Mouse (Mus musculus): ENCODE results near the gene Lacc1.
"Not testable (repeated sequence)": the region's sequence is repeated elsewhere in the genome, so short reads cannot be mapped to it uniquely, and the experiment has no call there.

The Lacc1 gene

GRCm38 (mm10) chr14:77036226-77037046 lies at the start of gene Lacc1, which contains the start of gene Ccdc122:
TSS of gene Lacc1 (minus strand) at chr14:77036904.
TSS of gene Ccdc122 (plus strand) at chr14:77036772.
- DNase-seq (ENCODE audit: low read depth, low spot score) = peak; percentile 93

- no peak for DNase-seq (ENCODE audit: low read depth, low spot score)
These were observed 44.5 kb upstream of the Lacc1 start for GRCm38 (mm10) chr14:77081248-77081647.

GRCm38 (mm10) chr14:77069361-77069760 lies 32.7 kb upstream of the Lacc1 start:
- DNase-seq (ENCODE audit: low read depth, low spot score) = no peak

GRCm38 (mm10) chr14:77053288-77053687 lies 16.6 kb upstream of the Lacc1 start:
- no peak for DNase-seq (ENCODE audit: low read depth, low spot score)

GRCm38 (mm10) chr14:77037832-77038425 lies 1.2 kb upstream of the Lacc1 start:
- no peak for DNase-seq (ENCODE audit: low read depth, low spot score)

GRCm38 (mm10) chr14:77037330-77037729 lies 626 bp upstream of the Lacc1 start:
- peak; percentile 6 for DNase-seq (ENCODE audit: low read depth, low spot score)

- no peak for DNase-seq (ENCODE audit: low read depth, low spot score)
These were observed 1.7 kb downstream of the Lacc1 start for GRCm38 (mm10) chr14:77034970-77035369.

GRCm38 (mm10) chr14:77034175-77034915 lies 2.4 kb downstream of the Lacc1 start:
- DNase-seq (ENCODE audit: low read depth, low spot score) = no peak

- DNase-seq (ENCODE audit: low read depth, low spot score) = no peak
These were observed 3.3 kb downstream of the Lacc1 start for GRCm38 (mm10) chr14:77033391-77033790.

GRCm38 (mm10) chr14:77032433-77032832 lies 4.3 kb downstream of the Lacc1 start:
- DNase-seq (ENCODE audit: low read depth, low spot score) = no peak

GRCm38 (mm10) chr14:77030808-77031207 lies 5.9 kb downstream of the Lacc1 start:
- DNase-seq (ENCODE audit: low read depth, low spot score) = no peak

GRCm38 (mm10) chr14:77029319-77030054 lies 7.2 kb downstream of the Lacc1 start:
- DNase-seq (ENCODE audit: low read depth, low spot score) = no peak

GRCm38 (mm10) chr14:77024499-77024898 lies 12.2 kb downstream of the Lacc1 start:
- no peak for DNase-seq (ENCODE audit: low read depth, low spot score)

- no peak for DNase-seq (ENCODE audit: low read depth, low spot score)
These were observed 19.5 kb downstream of the Lacc1 start for GRCm38 (mm10) chr14:77017211-77017610.

GRCm38 (mm10) chr14:77016783-77017182 lies 19.9 kb downstream of the Lacc1 start:
- DNase-seq (ENCODE audit: low read depth, low spot score) = not testable (repeated sequence)

GRCm38 (mm10) chr14:77011804-77012203 lies 24.9 kb downstream of the Lacc1 start:
- peak; percentile 71 for DNase-seq (ENCODE audit: low read depth, low spot score)

GRCm38 (mm10) chr14:77008238-77008637 lies 28.5 kb downstream of the Lacc1 start:
- DNase-seq (ENCODE audit: low read depth, low spot score) = peak; percentile 74

- no peak for DNase-seq (ENCODE audit: low read depth, low spot score)
These were observed 31.1 kb downstream of the Lacc1 start for GRCm38 (mm10) chr14:77005566-77005965.

GRCm38 (mm10) chr14:77004740-77005139 lies 32.0 kb downstream of the Lacc1 start:
- DNase-seq (ENCODE audit: low read depth, low spot score) = no peak

GRCm38 (mm10) chr14:76990351-76990750 lies 46.4 kb downstream of the Lacc1 start:
- not testable (repeated sequence) for DNase-seq (ENCODE audit: low read depth, low spot score)

- no peak for DNase-seq (ENCODE audit: low read depth, low spot score)
These were observed 54.9 kb downstream of the Lacc1 start for GRCm38 (mm10) chr14:76981781-76982180.

- DNase-seq (ENCODE audit: low read depth, low spot score) = no peak
These were observed 55.5 kb downstream of the Lacc1 start for GRCm38 (mm10) chr14:76981176-76981575.

All from CD4-positive, CD25-positive, alpha-beta regulatory T cell, adult 2 months (primary cell).